Mouse (Mus musculus) hindbrain, embryonic 14.5 days (tissue): ENCODE measurements around the gene Nmral1. TPM values are rescaled to one million over a fixed set of nuclear protein-coding genes. Genes with fewer than 3 reads are reported as not detected.

Experiments
- ATAC-seq: fragments of 200-750 bp; cut with Nextera tagmentation; 2 replicates; pipeline ENCODE4 v1.8.0; 2017; ENCODE audit warnings: moderate number of reproducible peaks, mild to moderate bottlenecking, moderate TSS enrichment, moderate library complexity; ENCODE audit not compliant: low FRiP score
- DNase-seq: peaks from one replicate; pipeline ENCODE4 v3.0.0-alpha.2; 2015; ENCODE audit warnings: low spot score
- H3K27ac ChIP-seq: fragments of 300-500 bp; sonication (generic); 2 replicates; pipeline ENCODE4 v1.5.1; 2014; ENCODE audit warnings: mild to moderate bottlenecking, moderate library complexity
- H3K27me3 ChIP-seq: fragments of 300-500 bp; sonication (generic); 2 replicates; pipeline ENCODE4 v1.6.1; 2014; ENCODE audit warnings: mild to moderate bottlenecking, low read length, mixed read lengths; ENCODE audit not compliant: control insufficient read depth, insufficient read depth
- H3K36me3 ChIP-seq: fragments of 300-500 bp; sonication (generic); replicated peaks from 2 replicates; pipeline ENCODE4 v1.6.1; 2014; ENCODE audit not compliant: control insufficient read depth, insufficient read depth
- H3K4me1 ChIP-seq: fragments of 300-500 bp; sonication (generic); replicated peaks from 2 replicates; pipeline ENCODE4 v1.6.1; 2014; ENCODE audit warnings: antibody characterized with exemption, low read length, mixed read lengths; ENCODE audit not compliant: control insufficient read depth, insufficient read depth
- H3K4me2 ChIP-seq: fragments of 300-500 bp; sonication (generic); replicated peaks from 2 replicates; pipeline ENCODE4 v1.6.1; 2014; ENCODE audit warnings: mild to moderate bottlenecking, moderate library complexity
- H3K4me3 ChIP-seq: fragments of 300-500 bp; sonication (generic); replicated peaks from 2 replicates; pipeline ENCODE4 v1.5.1; 2014; ENCODE audit warnings: mild to moderate bottlenecking, low read length
- H3K9ac ChIP-seq: fragments of 300-500 bp; sonication (generic); 2 replicates; pipeline ENCODE4 v1.6.1; 2014
- H3K9me3 ChIP-seq: fragments of 300-500 bp; sonication (generic); 2 replicates; pipeline ENCODE4 v1.6.1; 2016; ENCODE audit warnings: low read length; ENCODE audit not compliant: control insufficient read depth
- WGBS: fragments of 180-500 bp; shearing (Covaris S2); extraction: QIAGEN DNeasy Blood & Tissue Kit; methylation state at CpG from one replicate; pipeline ENCODE4 v1.1.7; 2014; 5-methylcytosine and 5-hydroxymethylcytosine counted together
- polyA plus RNA-seq: library from polyadenylated mRNA; unstranded; fragments of >200 nt; fragmentation: Nextera tagmentation; extraction: Ambion mirVana; gene quantifications from 2 replicates; pipeline ENCODE4 v1.2.1, GENCODE M21; 2014

Nmral1 gene
- polyA plus RNA-seq, 1 experiment from 2014 or later: 58.0 TPM

GRCm38 (mm10) chr16:4742186-4742585 lies 23.0 kb upstream of the Nmral1 start:
- ATAC-seq (no peak), DNase-seq (no peak)
- no peaks in the 10 kb centered on the region for H3K36me3 ChIP-seq
- H3K4me3 ChIP-seq: no peak overlapping the region
- H3K9me3 ChIP-seq: 0 out of 2 replicates have a peak, but pooled peaks cover 6% of the 10 kb centered on the region
- no peak overlapping the region for H3K4me2 ChIP-seq
- H3K4me1 ChIP-seq: no peaks in the 10 kb centered on the region
- H3K9ac ChIP-seq: no peak overlapping the region
- H3K27ac ChIP-seq: no peak overlapping the region
- H3K27me3 ChIP-seq: no peaks in the 10 kb centered on the region
- WGBS: 94% methylated on average over 1 of the region's 1 CpGs

GRCm38 (mm10) chr16:4739994-4740393 lies 20.8 kb upstream of the Nmral1 start:
- H3K4me3 ChIP-seq: no peak overlapping the region
- ATAC-seq: no peak
- no peak overlapping the region for H3K27ac ChIP-seq
- H3K9ac ChIP-seq: no peak overlapping the region
- no peak for DNase-seq
- no peaks in the 10 kb centered on the region for H3K36me3 ChIP-seq
- H3K4me2 ChIP-seq: no peak overlapping the region
- no peaks in the 10 kb centered on the region for H3K4me1 ChIP-seq
- WGBS: 88% methylated on average over 2 of the region's 2 CpGs
- H3K27me3 ChIP-seq: no peaks in the 10 kb centered on the region
- 0 out of 2 replicates have a peak, but pooled peaks cover 6% of the 10 kb centered on the region for H3K9me3 ChIP-seq

DNA sequence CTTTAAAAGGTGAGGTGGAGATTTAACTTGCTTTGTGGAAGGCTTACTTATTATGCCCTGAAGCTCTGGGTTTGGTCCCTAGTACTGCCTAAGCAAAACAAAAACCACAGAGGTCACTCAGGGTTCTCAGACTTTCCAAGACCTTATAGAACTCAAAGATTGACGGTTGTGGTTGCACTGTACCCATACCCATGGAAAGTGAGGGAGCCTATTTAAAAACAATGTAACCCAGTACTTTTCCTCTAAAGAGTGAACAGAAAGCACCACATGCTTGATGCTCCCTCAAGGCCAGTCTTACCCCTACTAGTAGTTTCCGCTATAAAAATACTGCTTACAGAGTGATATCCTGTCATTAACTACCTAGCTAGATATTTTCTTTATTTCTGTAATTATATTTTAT lies 17.1 kb upstream of the Nmral1 start:
- H3K9ac ChIP-seq: no peak overlapping the region
- no peaks in the 10 kb centered on the region for H3K27me3 ChIP-seq
- H3K27ac ChIP-seq: no peak overlapping the region
- DNase-seq (no peak), ATAC-seq (no peak)
- WGBS: 91% methylated on average over 2 of the region's 2 CpGs
- H3K9me3 ChIP-seq: no peaks in the 10 kb centered on the region
- no peaks in the 10 kb centered on the region for H3K4me1 ChIP-seq
- no peaks in the 10 kb centered on the region for H3K36me3 ChIP-seq
- no peak overlapping the region for H3K4me2 ChIP-seq
- H3K4me3 ChIP-seq: no peak overlapping the region

GRCm38 (mm10) chr16:4730776-4731358 lies 11.7 kb upstream of the Nmral1 start:
- no peak for ATAC-seq
- Histone ChIP-seq H3K27ac (no peak overlapping the region), H3K4me2 (no peak overlapping the region), H3K9me3 (no peaks in the 10 kb centered on the region), H3K4me3 (no peak overlapping the region), H3K4me1 (peaks cover 7% of the 10 kb centered on the region), H3K36me3 (no peaks in the 10 kb centered on the region), H3K9ac (no peak overlapping the region), H3K27me3 (no peaks in the 10 kb centered on the region)
- WGBS: 76% methylated on average over 3 of the region's 3 CpGs
- DNase-seq: no peak

DNA sequence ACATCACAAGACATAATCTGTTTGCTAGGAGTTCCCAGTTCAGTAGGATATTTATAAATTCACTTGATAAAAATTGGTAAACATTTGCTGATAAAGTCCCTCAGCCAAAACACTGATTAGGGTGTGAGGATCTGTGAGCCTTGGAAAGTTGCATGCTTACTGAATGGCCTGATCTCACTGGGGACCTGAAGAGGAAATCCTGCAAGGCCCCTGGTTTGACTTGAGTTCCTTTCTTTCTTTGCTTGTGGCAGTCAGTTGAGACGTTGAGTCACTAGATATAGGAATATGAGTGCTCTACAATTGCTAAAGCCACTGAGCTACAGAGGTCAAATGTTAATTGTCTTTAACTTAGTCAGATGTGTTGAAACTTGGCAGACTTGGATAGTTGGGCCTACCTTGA lies 8.8 kb upstream of the Nmral1 start:
- WGBS: 88% methylated on average over 1 of the region's 1 CpGs
- no peak overlapping the region for H3K4me3 ChIP-seq

GRCm38 (mm10) chr16:4727526-4727925 lies 8.4 kb upstream of the Nmral1 start:
- H3K4me2 ChIP-seq: peak overlapping the region; percentile 77
- no peak for ATAC-seq

More for the DNA sequence above, 8.8 kb upstream of the Nmral1 start:
- H3K36me3 ChIP-seq: no peaks in the 10 kb centered on the region
- no peaks in the 10 kb centered on the region for H3K9me3 ChIP-seq
- H3K4me1 ChIP-seq: peaks cover 7% of the 10 kb centered on the region
- ATAC-seq (no peak), DNase-seq (no peak)
- no peak overlapping the region for H3K27ac ChIP-seq
- no peak overlapping the region for H3K9ac ChIP-seq
- 0 out of 2 replicates have a peak overlapping the region, but pooled peaks have one; percentile 77 for H3K4me2 ChIP-seq
- H3K27me3 ChIP-seq: no peaks in the 10 kb centered on the region

GRCm38 (mm10) chr16:4726528-4727128 lies 7.5 kb upstream of the Nmral1 start:
- Histone ChIP-seq H3K9ac (peak overlapping the region; percentile 85), H3K4me3 (peak overlapping the region; percentile 70), H3K4me2 (peak overlapping the region; percentile 77), H3K4me1 (peaks cover 7% of the 10 kb centered on the region), H3K36me3 (no peaks in the 10 kb centered on the region), H3K27ac (peak overlapping the region; percentile 57), H3K27me3 (no peaks in the 10 kb centered on the region), H3K9me3 (no peaks in the 10 kb centered on the region)
- 1% methylated on average over 40 of the region's 40 CpGs for WGBS
- peak; percentile 30 for DNase-seq
- peak; percentile 53 for ATAC-seq

More at GRCm38 (mm10) chr16:4727526-4727925, 8.4 kb upstream of the Nmral1 start:
- no peak overlapping the region for H3K4me3 ChIP-seq
- DNase-seq: no peak
- no peaks in the 10 kb centered on the region for H3K27me3 ChIP-seq
- no peak overlapping the region for H3K9ac ChIP-seq
- WGBS: 93% methylated on average over 1 of the region's 1 CpGs
- no peak overlapping the region for H3K27ac ChIP-seq
- peaks cover 7% of the 10 kb centered on the region for H3K4me1 ChIP-seq
- no peaks in the 10 kb centered on the region for H3K9me3 ChIP-seq
- no peaks in the 10 kb centered on the region for H3K36me3 ChIP-seq

DNA sequence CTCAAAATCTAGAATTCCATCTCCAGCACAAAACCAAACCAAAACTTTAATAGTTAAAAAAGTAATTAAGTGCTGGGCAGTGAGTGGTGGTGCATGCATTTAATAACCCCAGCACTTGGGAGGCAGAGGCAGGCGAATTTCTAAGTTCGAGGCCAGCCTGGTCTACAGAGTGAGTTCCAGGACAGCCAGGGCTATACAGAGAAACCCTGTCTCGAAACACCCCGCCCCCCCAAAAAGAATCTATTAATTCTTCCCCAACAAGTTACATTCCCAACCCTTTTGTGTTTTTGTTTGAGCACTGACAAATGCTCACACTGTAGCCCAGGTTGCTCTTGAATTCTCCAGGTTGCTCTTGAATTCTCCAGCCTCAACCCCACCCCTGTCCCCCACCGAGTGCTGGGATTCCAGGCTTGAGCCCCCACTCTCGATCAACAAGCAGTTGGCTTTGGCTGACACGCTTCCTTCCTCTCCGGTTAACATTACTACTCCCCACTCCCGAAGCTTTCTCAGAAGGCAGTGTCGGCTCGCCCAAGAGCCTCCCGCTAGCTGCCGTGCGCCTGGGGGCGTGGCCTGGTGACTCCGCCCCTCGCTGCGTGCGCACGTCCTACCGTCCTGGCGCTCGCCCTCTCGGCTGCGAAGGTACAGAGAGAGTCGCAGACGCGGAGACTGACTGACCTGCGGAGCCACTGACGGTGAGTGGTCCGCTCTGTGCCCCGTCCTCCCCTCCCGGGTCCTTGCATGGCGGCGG lies 6.8 kb upstream of the Nmral1 start, which contains the start of gene Hmox2:
TSS of gene Hmox2 (plus strand) at position 582 of the 748 bp plus-strand sequence.
- Histone ChIP-seq H3K9me3 (no peaks in the 10 kb centered on the region), H3K27me3 (no peaks in the 10 kb centered on the region), H3K9ac (peak within 1 kb of the TSS; percentile 85), H3K4me2 (peak within 1 kb of the TSS; percentile 77), H3K27ac (peak within 1 kb of the TSS; percentile 57), H3K4me3 (peak within 1 kb of the TSS; percentile 70), H3K36me3 (no peaks in the 10 kb centered on the region), H3K4me1 (peaks cover 7% of the 10 kb centered on the region)
- ATAC-seq (peak; percentile 94), DNase-seq (peak; percentile 94)
- 5% methylated on average over 35 of the region's 35 CpGs for WGBS

DNA sequence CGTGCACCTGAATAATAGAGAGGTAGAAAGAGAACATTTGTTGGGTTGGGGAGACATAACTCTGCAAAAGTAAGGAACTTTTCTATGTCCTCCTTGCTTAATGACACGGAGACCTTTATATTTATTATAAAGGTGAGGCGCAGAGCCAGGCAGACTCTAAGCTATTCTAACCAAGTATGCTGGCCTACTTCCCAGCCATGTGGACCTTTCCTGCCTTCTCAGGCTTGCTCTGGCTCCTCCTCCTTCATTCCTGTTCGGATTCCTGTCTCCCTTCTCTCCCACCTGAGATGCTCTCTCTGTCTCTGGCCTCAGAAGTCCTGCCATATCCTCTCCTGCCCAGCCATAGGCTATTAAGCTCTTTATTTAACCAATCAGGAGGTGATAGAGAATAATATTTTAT lies 6.1 kb upstream of the Nmral1 start:
- no peak overlapping the region for H3K4me3 ChIP-seq
- peaks cover 7% of the 10 kb centered on the region for H3K4me1 ChIP-seq
- H3K36me3 ChIP-seq: no peaks in the 10 kb centered on the region
- no peak overlapping the region for H3K4me2 ChIP-seq
- H3K9me3 ChIP-seq: no peaks in the 10 kb centered on the region
- WGBS: 78% methylated on average over 4 of the region's 4 CpGs
- ATAC-seq: no peak
- no peak for DNase-seq
- no peak overlapping the region for H3K9ac ChIP-seq
- no peak overlapping the region for H3K27ac ChIP-seq
- H3K27me3 ChIP-seq: no peaks in the 10 kb centered on the region
